Mouse (Mus musculus) B cell, adult 2 months (primary cell): Measurements from ENCODE around the gene Dnah6.
A peak's percentile ranks its signal among the peaks of the same experiment; 100 is the strongest.

Experiments
- DNase-seq, 2 experiments: peaks; one replicate each; pipeline ENCODE4 v3.0.0; 2022

Gene Dnah6

DNA sequence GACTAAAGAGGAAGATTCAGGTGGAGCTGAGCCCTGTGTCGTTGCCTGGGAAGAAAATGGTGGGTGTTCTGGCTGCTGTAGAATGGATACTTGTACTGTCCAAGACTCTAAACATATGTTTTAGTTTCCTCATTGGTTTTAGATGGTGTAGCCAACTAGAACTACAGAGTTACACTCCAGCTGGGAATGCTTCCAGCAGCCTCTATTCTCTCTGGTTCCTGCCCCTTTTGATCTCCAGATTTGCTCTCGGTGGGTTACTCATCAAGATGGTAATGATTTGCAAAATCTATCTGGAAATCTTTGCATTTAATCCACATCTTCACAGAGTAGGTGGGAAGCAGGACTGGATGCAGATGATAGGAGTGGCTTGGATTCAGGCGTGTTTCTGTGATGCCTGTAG, 80.6 kb downstream of the Dnah6 start:
- no peak for DNase-seq

DNA sequence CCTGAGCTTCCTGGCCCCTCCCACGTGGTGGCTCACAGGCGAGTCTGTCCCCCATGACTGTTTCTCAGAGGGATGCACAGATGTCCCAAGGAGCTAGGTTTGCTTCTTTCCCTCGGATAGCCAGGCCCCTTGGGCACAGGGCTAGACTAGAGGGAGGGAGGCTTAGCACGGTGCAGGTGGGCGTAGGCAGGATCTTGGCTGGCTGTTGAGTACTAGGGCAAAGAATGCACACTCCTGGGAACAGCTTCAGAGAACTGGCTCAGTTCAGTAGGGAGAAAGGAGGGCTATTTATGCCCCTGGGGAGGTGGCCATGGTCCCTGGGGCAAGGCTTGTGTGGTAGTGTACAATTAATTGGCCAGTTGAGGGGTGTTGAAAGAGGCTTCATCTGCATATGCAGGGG, 88.7 kb downstream of the Dnah6 start:
- DNase-seq = no peak

DNA sequence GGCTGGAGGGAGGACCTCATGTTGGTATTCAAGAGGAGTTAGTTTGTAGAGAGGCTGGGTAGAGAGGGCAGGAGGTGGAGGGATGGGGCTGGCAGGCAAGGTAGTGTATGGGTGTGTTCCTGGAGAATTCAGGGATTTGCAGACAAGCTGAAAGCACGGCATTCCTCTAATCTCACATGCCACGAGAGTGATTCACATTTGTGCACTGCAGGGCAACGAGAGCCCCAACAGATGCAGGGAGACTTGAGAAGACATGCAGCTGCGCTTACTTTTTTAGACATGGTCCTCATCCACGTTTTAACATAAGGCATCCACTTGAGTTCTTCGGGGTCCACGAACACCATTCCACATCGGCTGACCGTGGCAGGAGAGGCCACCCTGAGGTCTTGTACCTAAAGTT, 93.9 kb downstream of the Dnah6 start:
- DNase-seq = no peak

DNA sequence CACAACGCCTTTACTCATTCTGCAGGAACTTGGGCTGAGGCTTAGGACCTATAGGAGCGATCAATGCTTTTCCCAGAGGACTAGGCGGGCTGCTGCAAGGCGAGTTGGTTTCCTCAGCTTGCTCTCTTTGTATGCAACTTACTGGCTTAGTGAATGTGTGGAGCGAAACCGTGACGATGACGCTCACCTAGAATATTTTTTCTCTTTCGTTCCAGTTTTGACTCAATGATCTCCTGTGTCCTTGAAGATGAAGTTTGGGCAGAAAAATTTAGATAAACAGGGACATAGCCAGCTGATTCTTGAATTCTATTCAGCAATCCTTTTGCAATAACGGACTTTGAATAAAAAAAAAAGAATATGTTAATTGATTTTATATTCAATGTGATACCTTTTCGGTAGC, 101.1 kb downstream of the Dnah6 start:
- no peak for DNase-seq

DNA sequence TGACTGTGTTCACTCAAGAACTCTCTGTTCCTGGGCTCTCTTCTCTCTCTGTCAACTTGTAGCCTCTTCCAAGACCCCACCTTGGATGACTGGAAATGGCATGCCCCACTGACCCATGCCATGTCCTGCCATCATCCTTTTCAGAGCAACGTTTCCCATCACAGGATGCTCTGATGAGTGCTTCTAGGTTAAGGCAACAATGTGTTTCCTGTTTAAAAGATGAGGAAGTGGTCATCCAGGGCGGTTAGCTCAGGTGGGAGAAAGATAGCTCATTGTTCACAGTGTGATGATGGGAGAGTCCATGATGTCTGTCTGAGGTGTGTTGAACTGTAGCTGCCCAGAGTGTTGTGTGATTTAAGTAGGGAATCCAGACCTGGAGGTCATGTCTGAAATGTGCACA, 107.6 kb downstream of the Dnah6 start:
- DNase-seq = peak in 1 of 2 experiments; percentile 2

DNA sequence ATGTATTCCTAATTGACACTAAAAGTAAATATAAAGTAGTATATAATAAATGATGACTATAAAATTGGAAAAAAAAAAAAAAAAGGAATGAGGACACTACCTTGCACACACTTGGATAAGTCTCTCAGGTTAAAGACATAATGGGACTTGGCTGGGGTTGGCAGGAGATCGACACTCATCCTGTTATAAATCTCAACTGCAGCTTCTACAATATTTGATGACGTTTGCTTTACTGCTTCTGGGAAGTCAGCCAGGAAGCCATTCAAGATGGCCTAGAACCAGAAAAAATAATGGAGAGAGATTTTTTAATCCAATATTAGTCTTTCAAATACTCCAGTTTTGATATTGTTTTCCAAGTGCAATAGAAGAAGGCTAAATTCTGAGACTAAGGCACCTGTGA, 108.1 kb downstream of the Dnah6 start:
- no peak for DNase-seq

DNA sequence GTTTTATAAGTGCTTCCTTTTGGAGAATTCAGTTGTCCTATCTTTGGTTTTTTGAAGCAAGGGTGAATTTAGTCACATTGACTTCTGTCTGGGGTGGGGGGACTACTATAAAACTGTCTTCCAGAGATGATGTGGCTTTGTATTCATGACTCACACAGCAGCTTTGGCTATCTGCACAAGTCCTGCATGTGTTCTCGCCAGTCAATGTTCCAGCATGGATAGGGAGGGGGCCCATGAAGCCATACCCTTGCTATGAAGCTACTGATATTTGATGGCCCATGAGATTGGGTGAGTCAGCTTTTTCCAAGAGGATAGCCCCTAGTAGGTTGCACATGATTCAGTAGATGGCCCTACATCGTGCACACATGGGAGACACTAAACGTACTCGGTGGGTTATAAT, 128.3 kb downstream of the Dnah6 start:
- no peak for DNase-seq

DNA sequence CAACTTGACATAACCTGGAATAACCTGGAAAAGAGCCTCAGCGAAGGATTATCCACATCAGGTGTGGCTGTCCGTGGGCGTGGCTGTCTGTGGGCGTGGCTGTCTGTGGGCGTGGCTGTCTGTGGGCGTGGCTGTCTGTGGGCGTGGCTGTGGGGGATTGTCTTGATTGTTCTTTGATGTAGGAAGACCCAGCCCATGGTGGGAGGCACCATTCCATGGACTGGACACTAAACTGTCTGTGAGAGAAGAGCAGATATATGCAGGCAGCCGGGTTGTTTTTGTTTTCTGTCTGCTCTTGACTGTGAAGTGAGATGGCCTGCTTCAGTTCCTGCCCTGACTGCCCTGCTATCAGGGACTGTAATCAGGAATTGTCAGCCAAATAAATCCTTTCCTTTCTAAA, 130.6 kb downstream of the Dnah6 start:
- DNase-seq = no peak

DNA sequence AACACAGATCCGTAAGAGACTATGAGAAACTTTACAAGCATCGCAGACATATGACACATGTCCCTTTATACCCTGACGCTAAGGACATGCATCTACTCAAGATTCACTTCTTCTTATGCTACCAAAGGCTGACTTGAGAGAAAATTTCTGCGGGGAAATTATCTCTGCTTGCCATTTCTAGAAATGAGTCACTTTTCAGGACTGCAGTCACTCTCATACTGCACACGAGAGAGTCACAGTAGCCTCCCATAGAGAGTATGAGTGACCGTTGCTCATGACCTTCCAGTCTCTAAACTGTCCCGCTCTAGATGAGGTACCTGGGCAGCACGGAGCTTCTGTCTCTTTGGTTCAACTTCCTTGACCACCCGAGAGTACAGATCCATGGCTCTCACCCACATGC, 138.9 kb downstream of the Dnah6 start:
- DNase-seq = no peak

DNA sequence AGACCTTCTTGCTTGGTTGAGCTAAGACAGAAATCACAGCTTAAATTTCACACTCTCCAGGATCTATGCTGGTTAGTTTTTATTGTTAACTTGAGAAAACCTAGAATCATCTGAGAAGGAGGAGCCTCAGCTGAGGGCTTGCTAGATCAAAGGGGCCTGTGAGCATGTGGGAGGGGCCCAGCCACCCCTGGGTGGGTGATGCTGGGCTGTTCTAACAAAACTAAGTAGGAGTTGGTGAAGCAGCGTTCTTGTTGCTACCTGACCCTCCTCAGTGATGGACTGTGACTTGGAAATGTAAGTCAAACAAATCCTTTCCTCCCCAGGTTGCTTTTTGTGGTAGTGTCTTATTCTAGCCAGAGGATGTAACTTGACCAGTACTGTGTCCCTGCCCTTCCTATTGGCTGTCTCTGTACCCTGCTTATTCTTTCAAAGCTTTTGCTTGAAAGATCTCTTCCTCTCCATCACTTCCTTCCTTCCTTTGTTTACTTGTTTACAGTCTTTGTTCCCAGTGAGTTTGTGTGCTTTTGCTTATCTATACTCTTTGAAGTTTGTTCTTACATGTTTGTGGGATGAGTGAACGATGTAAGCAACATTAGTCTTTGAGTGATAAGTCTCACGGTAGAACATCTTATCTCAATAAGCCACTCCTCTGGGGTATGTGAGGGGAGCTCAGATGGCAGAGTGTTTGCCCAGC, 149.2 kb downstream of the Dnah6 start:
- DNase-seq = no peak

DNA sequence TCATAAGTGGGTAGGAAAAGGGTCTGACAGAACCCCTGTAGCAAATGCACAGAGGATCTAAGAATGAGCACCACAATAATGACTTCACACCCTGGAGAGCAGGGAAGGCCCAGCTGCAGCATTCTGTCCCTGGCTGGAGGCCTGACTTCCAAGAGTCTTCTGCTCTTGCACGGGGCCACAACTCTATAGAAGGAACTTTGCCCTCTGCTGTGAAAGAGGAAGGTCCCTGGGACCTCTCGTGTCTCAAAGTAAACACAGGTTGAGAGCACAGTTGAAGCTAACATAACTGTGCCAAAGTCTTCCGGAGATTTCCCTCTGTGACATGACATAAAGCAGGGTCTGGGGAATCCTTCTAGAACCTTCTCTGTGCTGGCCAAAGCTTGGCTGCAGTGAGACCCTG, 150.2 kb downstream of the Dnah6 start:
- DNase-seq = no peak

DNA sequence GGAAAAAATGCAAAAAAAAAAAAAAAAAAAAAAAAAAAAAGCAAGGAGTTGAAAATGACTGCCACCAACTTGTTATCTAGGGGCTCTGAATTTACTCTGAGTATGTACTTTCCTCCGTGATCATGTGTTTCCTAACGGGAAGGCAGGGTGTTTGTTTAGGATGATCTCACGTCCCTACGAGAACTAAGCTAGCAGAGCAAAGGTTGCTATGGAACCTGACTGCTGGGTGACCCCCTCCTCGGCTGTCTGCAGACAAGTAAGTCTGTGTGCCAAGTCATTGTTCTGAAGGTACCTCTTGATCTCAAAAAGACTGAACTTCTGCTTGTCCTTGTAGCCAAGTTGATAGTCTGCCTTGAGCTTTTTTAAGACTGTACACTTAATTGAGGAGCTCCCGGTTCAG, 150.8 kb downstream of the Dnah6 start:
- DNase-seq = no peak

DNA sequence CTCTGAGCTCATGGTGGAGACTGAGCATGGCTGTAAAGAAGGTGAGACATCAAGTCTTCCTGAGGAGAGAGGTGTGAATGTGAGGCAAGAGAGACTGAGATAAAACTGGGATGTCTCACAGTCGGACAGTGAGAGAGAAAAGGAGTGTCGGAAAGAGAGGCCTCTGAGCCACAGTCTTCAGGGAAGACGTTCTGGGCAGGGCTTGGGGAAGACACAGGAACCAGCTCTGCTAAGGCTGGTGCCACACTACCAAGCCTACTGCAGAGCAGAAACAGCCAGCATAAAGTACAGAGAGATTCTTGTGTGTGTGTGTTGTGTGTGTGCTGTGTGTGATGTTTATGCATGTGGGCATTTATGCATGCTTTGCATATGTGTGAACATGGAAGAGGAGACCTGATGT, 156.9 kb downstream of the Dnah6 start:
- DNase-seq = no peak

DNA sequence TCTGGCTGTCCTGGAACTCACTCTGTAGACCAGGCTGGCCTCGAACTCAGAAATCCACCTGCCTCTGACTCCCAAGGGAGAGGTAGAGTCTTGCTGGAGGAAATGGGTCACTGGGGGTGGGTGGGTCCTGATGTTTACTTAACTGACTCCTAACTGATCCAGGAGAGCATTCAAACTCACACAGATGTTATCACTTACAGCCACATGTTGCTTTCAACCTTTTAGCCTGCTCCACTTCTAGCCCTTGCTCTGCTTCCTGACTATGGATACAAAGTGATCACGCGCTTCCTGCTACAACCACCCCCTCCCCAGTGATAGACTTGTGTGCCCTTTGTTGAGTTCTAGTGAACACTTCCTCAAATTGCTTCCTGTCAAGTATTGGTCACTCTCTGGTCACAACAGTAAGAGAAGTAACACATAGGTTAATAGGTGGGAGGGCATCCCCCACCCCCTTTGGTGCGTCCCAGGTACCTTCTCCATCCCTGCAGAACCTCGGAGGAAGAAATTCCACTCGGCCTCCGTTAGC, 161.8 kb downstream of the Dnah6 start:
- DNase-seq = no peak

DNA sequence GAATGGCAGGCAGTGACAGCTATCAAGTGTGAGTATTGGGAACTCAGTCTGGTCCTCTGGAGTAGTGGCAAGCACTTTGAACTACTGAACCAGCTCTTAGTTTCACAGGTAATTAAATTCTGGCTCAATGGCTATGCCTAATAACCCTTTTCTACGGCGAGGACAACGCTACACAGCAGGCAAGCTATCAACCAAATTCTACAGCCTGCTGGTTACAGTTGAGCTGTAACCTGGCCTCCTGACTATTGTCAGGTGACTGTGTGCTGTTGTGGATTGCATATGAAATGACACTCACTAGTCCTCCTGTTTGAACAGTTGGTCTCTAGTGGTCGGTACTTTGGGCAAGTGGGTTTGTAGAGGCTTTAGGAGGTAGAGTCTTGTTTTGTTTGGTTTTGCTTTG, 162.3 kb downstream of the Dnah6 start:
- DNase-seq = no peak

DNA sequence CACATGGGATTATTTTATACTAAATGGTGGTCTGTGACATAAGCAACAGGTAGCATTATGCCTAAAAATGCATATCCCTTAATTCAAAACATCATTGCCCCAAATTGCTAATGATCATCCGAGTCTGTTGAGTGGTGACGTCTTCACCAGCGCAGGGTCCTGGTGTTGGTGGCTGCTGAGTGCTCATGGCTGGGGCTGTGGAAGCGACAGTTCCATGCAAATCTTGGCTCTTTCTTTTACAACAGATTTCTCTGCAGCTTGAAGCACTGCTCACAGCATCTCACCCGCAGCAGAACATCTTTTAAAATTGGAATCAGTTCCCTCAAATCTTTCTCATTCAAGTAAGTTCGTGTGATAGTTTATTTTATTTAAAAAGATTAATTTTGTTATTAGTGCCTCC, 166.1 kb downstream of the Dnah6 start:
- DNase-seq = no peak

DNA sequence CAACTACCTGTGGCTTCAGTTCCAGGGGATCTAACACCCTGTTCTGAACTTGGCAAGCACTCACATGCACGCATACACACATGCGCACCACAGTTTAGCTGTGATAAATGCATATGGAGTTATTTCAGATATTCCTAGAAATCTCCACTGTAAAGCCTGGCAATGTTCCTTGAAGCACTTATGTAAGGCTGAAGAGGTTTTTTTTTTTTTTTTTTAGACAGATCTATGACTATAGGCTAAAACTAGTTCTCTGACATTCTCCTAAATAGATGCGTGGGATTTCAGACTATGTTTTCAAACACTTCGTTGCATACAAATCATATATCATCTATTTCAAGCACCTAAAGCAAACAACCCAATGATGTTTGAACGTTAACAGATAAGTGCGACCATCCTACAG, 166.6 kb downstream of the Dnah6 start:
- DNase-seq = no peak

DNA sequence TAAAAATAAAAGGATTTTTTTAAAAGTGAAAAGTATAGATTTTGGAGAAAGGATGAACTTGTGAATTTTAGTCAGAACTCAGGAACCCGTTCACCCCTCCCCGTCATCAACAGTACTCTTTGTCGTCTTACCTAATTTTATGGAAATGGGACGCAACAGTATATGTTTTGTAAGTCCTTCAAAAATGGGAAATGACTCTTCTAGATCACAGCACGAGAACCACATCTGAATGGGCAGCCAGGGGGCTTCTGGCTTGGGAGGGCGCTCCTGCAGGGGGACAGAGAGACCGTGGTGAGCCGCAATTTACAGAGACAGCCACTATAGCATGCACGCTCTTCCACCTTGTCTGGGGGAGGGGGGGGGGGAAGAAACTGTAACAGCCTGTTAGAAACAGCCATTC, 167.9 kb downstream of the Dnah6 start:
- no peak for DNase-seq

DNA sequence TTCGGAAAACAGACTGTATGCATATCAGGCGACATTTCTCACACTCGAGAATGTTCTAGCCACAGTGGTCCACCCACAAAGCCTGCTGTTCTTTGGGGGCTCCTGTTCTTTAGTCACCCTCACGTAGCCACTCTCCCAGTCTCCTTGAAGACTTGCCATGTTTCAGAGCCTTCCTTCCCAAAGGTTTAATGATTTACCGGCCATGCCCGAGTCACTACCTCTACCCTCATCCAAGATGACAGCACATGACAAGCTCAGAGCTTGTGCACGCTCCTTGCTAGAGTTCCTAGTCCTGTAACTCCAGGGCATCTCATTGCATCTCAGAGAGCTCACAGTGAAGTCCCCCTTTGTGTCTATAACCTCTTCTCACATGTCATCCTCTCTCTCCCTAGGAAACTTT, 174.2 kb downstream of the Dnah6 start:
- no peak for DNase-seq

DNA sequence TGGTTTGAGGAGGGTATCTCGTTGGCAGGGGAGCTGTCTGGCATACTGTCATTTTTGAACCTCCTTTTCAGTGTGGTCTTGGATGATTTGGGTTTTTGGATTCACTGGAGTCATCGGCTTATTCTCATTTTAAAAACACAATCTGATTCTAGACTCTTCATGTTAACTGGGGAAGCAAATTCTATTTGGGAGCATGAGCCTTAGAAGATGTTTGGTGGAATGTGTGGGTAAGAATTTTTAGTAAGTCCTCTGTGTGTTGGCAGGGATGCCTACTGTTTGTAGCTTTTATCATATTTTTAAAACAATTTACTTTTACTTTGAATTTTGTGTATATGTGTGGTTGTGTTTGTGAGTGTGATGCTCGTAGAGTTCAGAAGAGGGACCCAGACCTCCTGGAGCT, 175.5 kb downstream of the Dnah6 start:
- no peak for DNase-seq

DNA sequence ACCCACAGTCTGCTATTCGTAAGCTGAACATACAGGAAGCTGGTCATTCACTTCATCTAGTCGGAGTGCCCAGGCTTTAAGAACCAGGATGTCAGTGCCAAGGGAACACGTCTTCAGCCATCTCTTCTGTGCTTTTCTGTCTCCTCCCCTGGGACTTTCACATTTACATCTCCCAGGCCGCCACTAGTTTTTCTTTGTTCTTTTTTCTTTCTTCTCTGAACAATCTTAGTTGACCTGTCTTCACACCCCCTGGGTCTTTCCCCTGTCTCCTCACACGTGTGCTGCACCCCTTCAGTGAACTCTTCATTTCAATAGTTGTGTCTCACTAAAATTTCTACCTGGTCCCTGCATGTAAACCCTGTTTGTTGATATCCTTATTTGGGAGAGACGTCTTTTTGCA, 179.2 kb downstream of the Dnah6 start:
- DNase-seq = no peak

DNA sequence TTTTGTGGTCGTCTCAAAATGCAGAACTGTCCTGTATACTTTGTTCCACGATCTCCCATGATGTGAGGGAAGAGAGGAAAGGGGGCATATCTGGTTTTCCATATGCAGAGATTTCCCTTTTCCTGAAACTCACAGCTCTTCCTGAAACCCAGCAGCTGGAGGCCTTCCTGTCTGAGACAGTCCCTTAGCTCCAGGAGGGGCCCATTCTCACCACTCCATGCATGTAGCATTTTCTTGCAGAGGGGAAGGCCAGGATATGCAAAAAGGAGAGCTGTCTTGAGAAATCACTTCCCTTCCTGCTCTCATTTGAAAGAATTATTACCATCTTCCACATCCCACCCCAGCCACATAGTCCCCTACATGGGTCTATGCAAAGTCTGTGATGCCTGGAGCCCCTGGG, 183.2 kb downstream of the Dnah6 start:
- no peak for DNase-seq

DNA sequence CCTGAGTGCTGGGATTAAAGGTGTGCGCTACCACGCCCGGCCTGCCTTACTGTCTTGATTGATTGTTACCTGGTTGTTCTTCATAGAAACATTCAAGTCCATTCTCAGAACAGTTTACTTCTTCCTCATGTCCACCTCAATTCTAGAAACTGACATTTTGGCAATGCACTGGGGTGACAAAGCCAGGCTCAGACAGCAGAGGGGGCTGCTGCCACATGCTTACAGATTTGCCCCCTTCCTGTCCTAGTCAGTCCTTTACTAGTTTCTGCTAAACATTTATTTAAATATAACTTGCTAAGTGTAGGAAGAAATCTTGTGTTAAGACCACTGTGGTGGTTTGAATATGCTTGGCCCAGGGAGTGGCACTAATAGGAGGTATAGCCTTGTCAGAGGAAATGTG, 192.6 kb downstream of the Dnah6 start:
- DNase-seq = no peak

DNA sequence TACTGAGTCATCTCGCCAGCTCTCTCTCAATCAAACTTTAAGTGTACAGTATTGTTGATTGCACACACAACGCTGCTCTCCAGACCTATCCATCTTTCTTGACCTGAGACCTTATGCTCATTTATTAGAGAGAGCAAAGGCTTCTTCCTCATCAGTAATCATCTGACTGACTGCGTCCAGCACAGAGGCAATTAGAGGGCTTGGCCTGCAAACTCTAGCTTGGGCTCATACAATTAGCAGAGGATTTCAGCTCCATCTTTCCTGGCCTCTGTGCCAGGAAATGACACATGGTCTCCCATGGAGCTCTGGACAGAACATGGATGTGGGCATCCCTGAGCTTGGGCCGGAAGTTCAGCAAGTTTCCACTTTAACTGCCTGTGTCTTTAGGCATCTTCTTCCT, 193.6 kb downstream of the Dnah6 start:
- DNase-seq = no peak

DNA sequence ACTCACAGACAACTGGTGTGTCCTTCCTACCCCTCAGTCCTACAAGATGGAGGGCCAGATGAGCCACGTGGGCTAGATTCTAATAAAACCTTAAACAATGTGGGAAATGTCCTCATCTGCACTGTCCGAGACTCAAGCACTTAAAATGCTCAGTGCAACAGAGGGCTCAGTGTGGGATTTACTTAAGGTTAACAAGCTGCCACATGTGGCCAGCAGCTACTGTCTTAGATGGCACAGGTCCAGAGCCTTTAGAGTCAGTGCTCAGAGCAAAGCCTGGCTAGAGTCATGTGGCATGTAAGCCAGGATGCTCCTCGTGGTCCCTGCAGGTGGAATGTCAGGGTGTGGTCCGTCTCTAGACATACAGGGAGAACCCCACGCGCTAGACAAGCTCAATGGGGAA, 194.6 kb downstream of the Dnah6 start:
- no peak for DNase-seq

DNA sequence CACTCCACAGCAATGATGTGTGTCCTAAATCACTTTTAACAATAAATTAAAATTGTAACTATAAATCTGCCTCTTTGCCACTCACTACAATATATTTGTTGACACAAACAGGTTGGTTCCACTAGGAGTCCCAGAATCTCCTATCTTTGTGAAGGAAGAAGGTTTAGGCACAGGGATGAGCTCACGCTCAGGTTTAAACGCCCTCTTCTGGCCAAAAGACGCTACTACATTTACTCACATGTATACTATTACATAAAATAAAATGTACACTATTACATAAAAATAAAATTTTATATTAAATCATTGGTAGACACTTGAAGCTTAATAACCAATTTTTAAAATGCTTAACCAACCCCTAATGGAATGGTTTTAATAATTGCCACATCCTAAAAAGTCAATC, 201.4 kb downstream of the Dnah6 start:
- peak; percentile 41 to 49 for DNase-seq
